Mouse (Mus musculus) C2C12 (cell line): ENCODE results near the gene Popdc3. TPM values are rescaled to one million over a fixed set of nuclear protein-coding genes. Genes with fewer than 3 reads are reported as not detected.

Source experiments
- H3K27me3 ChIP-seq: one replicate; pipeline ENCODE4 v1.6.1; 2011; ENCODE audit not compliant: control insufficient read depth, insufficient read depth, insufficient read length
- H3K36me3 ChIP-seq: one replicate; pipeline ENCODE4 v1.6.1; 2011; ENCODE audit not compliant: control insufficient read depth, insufficient read depth
- H3K4me3 ChIP-seq: one replicate; pipeline ENCODE4 v1.5.1; 2011; ENCODE audit warnings: mild to moderate bottlenecking, control low read depth; ENCODE audit not compliant: poor library complexity, insufficient read depth, severe bottlenecking
- H3K79me2 ChIP-seq: one replicate; pipeline ENCODE4 v1.6.1; 2011; ENCODE audit not compliant: control insufficient read depth, insufficient read depth
- H3K79me3 ChIP-seq: one replicate; pipeline ENCODE4 v1.6.1; 2011; ENCODE audit warnings: low read depth, control low read depth
- H3ac ChIP-seq: one replicate; pipeline ENCODE3; 2011; ENCODE audit warnings: low read depth; ENCODE audit not compliant: control insufficient read depth, insufficient read length
- CEBPB ChIP-seq: IDR thresholded peaks from one replicate; pipeline ENCODE4 v1.6.1; 2011; ENCODE audit warnings: low read depth, mild to moderate bottlenecking, control low read depth, moderate library complexity
- CTCF ChIP-seq: IDR thresholded peaks from one replicate; pipeline ENCODE4 v1.5.1; 2011; ENCODE audit not compliant: control insufficient read depth, insufficient read depth, insufficient read length
- FOSL1 ChIP-seq: IDR thresholded peaks from one replicate; pipeline ENCODE4 v1.8.0; 2011; ENCODE audit warnings: mild to moderate bottlenecking, low read length; ENCODE audit not compliant: poor library complexity, insufficient read depth, severe bottlenecking
- MAX ChIP-seq: IDR thresholded peaks from one replicate; pipeline ENCODE4 v1.6.1; 2011; ENCODE audit warnings: mild to moderate bottlenecking, control low read depth
- MYOD1 ChIP-seq: IDR thresholded peaks from one replicate; pipeline ENCODE4 v1.6.1; 2011; ENCODE audit warnings: low read depth; ENCODE audit not compliant: control insufficient read depth, insufficient read length
- MYOG ChIP-seq: IDR thresholded peaks from one replicate; pipeline ENCODE4 v1.6.1; 2011; ENCODE audit not compliant: control insufficient read depth, insufficient read length; ENCODE audit errors: extremely low read depth
- USF1 ChIP-seq: IDR thresholded peaks from one replicate; pipeline ENCODE4 v1.6.1; 2011; ENCODE audit warnings: low read depth, mild to moderate bottlenecking, control low read depth, moderate library complexity
- polyA plus RNA-seq: library from polyadenylated mRNA; unstranded; fragments of >200 nt; fragmentation: generic; extraction: Trizol; gene quantifications from one replicate; pipeline ENCODE4 v1.2.1, GENCODE M21; 2012; ENCODE audit warnings: missing spikeins

Gene Popdc3
- polyA plus RNA-seq, 1 experiment, result 69.9 TPM

DNA sequence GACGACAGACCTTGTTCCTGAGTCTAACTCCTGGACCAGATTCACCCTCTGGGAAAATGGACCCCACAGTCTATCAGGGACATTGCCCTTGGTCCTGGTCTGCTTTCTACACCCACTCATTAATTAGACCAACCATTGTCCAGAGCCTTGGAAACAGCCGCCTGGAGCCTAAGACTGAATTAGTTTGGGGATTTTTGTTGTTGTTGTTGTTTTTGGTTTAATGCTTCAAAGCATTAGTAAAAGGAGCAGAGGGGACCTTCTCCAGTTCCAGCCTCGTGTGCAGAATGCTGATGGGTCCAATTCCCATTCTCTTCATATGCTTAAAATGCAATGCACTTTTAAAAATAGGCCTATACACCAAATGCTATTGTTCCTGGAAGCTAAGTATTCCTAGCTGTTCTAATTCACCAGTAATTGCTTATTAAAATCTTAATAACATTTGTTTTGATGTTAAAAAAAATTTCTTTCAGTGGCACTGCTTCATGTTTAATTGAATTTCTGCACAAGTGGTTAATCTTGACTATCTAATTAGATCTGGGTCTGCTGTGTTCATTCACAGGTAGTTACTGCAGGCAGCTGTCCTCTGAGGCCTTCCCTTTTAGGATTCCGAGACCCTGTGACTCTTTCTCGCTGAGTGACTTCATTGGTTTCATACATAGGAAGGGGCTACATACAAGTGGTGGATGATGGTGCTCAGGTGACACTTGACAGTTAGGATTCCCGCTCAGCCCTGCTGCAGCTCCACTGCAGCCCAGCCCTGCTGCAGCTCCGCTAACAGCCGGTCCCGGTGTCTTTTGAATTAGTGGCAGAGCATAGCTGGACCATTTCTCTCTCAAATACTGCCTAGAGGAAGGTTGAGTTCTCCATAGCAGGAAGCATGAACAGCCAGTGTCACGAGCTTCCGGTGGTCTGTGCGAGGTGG, 25.9 kb upstream of the Popdc3 start:
- H3K4me3 ChIP-seq, result no peak overlapping the region
- no peak overlapping the region for H3ac ChIP-seq
- no peaks in the 10 kb centered on the region for H3K79me3 ChIP-seq
- TF ChIP-seq CTCF (no peak), CEBPB (no peak), USF1 (no peak), MYOG (no peak), MYOD1 (no peak), FOSL1 (no peak)
- H3K27me3 ChIP-seq, result no peaks in the 10 kb centered on the region
- no peaks in the 10 kb centered on the region for H3K79me2 ChIP-seq
- H3K36me3 ChIP-seq, result peaks cover 89% of the 10 kb centered on the region

DNA sequence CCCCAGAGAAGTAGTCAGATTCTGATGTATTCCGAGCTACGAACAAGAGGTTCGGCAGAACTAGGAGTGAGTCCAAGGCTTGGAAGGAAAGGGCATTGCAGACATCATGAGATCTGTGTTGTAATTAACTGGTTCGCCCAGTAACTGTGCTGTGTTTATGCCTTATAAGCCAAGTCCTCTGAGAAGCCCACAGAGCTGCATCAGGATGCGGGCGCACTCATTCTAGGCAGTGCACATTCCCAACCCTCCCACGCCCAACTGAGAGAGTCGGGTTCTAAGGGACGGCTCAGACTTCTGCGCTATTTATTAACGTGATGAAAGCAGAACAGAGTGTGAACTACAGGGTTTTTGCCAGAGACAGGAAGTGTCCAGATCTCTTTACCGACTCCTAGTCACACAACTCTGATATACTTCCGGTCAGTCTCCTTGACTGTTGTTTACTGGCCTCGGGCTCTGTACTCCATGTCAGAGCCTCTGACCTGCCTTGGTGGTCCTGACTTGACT, 23.3 kb upstream of the Popdc3 start:
- no peak overlapping the region for H3K4me3 ChIP-seq
- no peaks in the 10 kb centered on the region for H3K79me2 ChIP-seq
- H3ac ChIP-seq, result no peak overlapping the region
- TF ChIP-seq MAX (no peak), CEBPB (no peak), MYOG (no peak)
- no peaks in the 10 kb centered on the region for H3K27me3 ChIP-seq
- no peaks in the 10 kb centered on the region for H3K79me3 ChIP-seq
- H3K36me3 ChIP-seq, result peaks cover 98% of the 10 kb centered on the region

DNA sequence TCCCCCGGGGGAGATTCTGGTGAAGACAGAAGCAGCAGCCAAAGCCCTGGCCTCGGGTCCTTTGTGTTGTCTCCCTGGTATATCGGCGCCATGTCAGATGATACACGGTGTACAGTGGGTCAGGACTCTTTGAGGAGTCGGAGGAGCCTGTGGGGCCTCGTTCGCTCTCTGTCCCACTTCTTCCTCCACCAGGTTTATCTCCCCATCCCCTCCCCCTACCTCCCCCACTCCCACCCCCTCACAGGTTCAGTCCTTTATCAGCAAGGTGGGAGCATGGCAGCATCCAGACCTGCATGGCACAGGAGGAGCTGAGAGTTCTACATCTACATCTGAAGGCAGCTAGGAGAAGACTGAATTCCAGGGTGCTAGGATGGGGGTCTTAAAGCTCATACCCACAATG, 12.0 kb upstream of the Popdc3 start:
- no peaks in the 10 kb centered on the region for H3K27me3 ChIP-seq
- H3K4me3 ChIP-seq, result no peak overlapping the region
- H3K79me3 ChIP-seq, result no peaks in the 10 kb centered on the region
- TF ChIP-seq MYOG, result no peak
- no peak for TF ChIP-seq CEBPB
- no peak for TF ChIP-seq FOSL1
- TF ChIP-seq CTCF, result no peak
- no peak for TF ChIP-seq USF1
- no peak for TF ChIP-seq MYOD1
- TF ChIP-seq MAX, result no peak
- peaks cover 4% of the 10 kb centered on the region for H3K36me3 ChIP-seq
- no peak overlapping the region for H3ac ChIP-seq
- H3K79me2 ChIP-seq, result no peaks in the 10 kb centered on the region

DNA sequence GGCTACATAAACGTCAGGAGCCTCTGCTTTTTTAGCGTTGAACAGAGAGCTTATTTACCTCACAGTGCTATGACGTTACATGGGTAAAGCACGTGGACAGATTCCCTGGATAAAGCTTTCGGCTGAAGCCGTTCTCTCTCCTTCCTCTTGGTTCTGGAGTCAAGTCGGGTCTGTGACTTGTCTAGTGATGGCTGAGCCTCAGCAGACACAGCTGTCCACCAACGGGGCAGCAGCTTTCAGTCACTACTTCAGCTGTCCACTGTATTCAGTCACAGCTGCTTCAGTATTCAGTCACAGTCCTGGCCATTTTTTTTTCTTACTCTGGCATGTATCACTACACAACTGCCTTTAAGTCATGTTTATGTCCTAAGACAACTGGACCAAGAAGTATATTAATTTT, 4.0 kb upstream of the Popdc3 start:
- Histone ChIP-seq H3K36me3 (no peaks in the 10 kb centered on the region), H3K4me3 (no peak overlapping the region), H3K27me3 (no peaks in the 10 kb centered on the region), H3K79me3 (no peaks in the 10 kb centered on the region), H3ac (no peak overlapping the region), H3K79me2 (no peaks in the 10 kb centered on the region)
- TF ChIP-seq MYOD1 (no peak), CEBPB (no peak), FOSL1 (no peak), MAX (no peak), USF1 (no peak), CTCF (no peak), MYOG (no peak)

DNA sequence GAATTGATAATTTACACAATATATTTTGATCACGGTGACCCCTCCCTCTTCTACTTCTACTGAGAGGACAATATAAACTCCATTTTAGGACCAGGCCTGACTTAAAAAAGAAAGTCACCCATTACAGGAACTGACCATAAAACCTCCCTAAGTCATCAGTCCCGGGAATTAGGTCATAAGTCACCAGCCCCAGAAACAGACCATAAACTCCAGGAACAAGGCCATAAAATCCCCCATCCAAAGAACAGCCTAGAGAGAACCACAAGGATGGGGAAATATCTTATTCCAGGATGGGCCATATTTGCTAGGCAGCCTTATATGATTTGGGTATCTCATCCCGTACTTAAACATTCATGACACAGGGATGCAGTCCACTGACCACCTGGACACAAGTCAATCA, 3.6 kb upstream of the Popdc3 start:
- Histone ChIP-seq H3ac (no peak overlapping the region), H3K79me3 (no peaks in the 10 kb centered on the region), H3K4me3 (no peak overlapping the region), H3K27me3 (no peaks in the 10 kb centered on the region), H3K36me3 (no peaks in the 10 kb centered on the region), H3K79me2 (no peaks in the 10 kb centered on the region)
- TF ChIP-seq MYOG (no peak), MAX (no peak), USF1 (no peak)

DNA sequence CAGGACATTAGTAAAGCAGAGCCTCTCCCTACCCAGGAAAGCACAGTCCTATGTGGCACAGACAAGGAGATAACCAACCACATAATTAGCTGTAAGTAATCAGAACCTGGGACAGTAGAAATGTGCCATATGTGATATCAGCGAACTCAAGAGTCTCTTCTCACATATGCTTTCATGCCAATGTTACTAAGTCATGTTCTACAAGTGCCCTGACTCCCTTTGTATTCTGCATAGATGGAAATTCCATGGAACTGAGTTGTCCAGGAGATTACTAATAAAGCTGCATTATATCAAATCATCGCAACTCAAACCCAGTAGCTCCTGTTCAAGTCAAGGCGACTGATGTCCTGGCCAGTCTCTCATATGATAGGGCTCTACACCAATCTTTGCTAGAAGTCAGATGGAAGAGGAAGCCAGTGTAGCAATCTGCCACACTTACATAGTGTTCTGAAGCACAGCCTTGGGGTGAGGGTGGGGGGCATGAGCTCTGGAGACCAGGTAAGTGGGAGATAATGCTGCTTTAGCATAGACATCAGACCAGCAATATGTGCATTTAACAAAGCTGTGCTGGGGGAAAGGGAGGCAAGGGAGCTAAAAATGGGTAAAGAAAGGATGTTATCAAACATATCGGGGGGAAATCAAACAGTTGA, 2.9 kb downstream of the Popdc3 start:
- no peaks in the 10 kb centered on the region for H3K27me3 ChIP-seq
- H3K79me2 ChIP-seq, result no peaks in the 10 kb centered on the region
- H3K79me3 ChIP-seq, result no peaks in the 10 kb centered on the region
- no peak for TF ChIP-seq MYOG
- no peak for TF ChIP-seq CEBPB
- no peak for TF ChIP-seq MYOD1
- no peak for TF ChIP-seq FOSL1
- TF ChIP-seq USF1, result no peak
- no peak for TF ChIP-seq MAX
- no peak for TF ChIP-seq CTCF
- no peaks in the 10 kb centered on the region for H3K36me3 ChIP-seq
- no peak overlapping the region for H3K4me3 ChIP-seq
- no peak overlapping the region for H3ac ChIP-seq
